Mouse (Mus musculus) CD8-positive naive resting alpha-beta T cell, adult 2 months (primary cell): ENCODE results near the gene Uggt1.
A peak's percentile ranks its signal among the peaks of the same experiment; 100 is the strongest.

Experiments used
- DNase-seq, 2 experiments: peaks; one replicate each; pipeline ENCODE4 v3.0.0; 2022; ENCODE audit warnings: low read depth in 2 of 2, low spot score in 2 of 2

Uggt1 gene

GRCm38 (mm10) chr1:36191966-36192365 is 52.6 kb downstream of the Uggt1 start:
- DNase-seq = no peak

DNA sequence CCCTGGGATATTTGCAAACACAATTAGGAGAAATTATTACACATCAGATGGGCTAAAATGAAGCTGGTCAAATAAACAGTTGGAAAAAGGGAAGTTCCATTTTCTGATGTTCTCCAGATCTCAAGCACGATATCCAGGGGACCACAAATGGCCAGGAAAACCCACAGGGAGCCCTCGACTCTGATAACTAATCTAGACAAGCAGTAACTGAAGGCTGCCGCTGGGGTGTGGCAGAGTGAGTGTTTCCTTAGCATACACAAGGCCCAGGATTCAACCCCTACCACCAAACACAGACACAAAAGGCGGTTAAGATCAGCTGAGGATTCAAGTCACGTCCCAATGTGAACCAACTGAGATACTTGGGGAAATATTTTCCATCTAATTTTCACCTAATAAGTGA is 64.5 kb downstream of the Uggt1 start:
- no peak for DNase-seq

- DNase-seq = no peak
Measured at GRCm38 (mm10) chr1:36173461-36173860, 71.1 kb downstream of the Uggt1 start.

DNA sequence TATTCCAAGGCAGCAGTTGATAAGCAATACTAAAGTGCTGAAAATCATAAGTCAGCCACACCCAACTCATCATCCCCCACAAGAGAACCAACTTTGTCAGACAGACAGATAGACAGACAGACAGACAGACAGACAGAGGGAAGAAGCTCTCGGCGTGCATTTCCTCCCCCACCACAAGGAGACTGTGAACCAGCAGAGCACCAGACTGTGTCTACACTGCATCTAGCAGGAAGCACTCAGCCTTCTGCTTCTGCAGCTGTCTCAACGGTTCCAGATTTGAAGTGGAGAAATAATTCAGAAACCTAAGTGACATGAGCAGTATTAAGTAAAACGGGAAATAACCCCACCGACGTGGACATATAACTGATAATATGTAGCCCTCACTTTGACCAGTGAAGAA is 71.6 kb downstream of the Uggt1 start:
- no peak for DNase-seq

DNA sequence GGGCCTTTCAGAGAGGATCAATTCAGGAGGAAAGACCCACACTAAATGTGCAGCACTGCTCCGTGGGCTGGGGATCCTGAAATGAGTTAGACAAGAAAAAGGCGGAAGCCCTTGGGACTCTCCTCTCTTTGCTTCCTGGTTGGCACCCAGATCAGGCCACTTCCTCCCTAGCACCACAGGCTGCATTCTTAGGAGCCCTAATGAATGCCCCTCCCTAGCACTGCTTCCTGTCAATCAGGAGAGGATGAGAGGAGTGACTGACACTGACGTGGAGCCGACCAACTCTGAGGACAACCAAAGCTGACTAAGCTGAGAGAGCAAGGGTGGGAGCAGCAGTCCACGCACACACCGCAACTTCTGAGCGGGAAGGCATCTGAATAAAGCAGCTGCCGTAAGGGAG is 81.8 kb downstream of the Uggt1 start:
- DNase-seq = no peak

DNA sequence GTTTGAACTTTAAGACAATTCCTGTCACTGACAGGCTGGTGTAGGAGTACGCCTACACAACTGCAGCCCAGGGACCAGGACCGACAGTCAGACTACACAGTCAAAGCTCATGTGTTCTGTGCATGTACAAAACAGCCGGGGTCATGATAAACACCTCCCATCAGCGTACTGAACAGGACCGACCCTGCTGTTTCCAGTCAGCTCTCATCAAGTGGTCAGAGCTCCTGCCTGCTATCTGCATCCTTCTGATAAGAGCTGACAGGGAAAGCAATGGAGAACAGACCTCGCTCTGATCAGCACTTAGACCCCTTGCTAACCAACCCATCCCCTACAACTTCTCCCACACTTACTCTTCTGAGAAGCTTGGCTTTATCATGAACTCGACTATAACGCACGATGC is 83.3 kb downstream of the Uggt1 start:
- no peak for DNase-seq

DNA sequence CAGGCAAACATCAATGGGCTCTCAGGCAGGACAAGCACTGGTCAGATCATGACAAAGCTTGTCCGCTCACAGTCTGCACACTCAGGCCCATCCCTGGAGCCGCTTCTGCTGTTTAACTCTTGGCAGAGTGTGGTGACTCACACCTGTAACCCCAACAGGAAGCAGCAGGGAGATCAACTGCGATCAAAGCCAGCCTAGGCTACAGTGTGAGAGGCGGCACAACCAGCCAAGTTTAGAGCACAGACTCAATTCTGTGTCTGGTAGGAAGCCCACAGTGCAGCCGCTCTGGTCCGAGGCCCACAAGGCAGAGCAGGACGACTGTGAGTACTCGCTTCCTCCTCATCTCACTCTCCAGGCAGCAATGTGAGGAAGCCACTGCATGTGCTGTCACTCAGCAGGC is 84.3 kb downstream of the Uggt1 start:
- peak; percentile 39 to 41 for DNase-seq

- DNase-seq = peak; percentile 48 to 72
Measured at GRCm38 (mm10) chr1:36149411-36149810, 95.1 kb downstream of the Uggt1 start.

GRCm38 (mm10) chr1:36148809-36149208 is 95.7 kb downstream of the Uggt1 start:
- DNase-seq = peak in 1 of 2 experiments; percentile 26

- DNase-seq = peak in 1 of 2 experiments; percentile 39
Measured at GRCm38 (mm10) chr1:36145050-36145449, 99.5 kb downstream of the Uggt1 start.

DNA sequence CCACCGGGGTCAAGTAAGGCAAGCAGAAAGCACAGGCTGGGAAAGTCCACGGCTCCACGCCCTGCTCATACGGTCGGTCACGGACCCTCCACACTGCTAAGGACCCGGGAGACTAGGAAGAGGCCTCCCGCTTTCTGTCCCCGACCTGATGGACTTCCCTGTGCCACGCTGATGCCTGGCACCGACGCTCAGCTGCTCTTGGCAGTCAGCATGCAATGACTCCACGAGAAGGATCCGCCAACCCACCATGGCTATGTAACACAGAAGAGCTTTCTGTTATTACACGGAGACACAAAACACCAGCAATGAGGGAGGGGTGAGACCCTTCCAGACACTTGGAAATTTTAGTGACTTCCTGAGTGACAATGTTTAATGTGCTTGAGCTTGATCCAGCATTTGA is 104.2 kb downstream of the Uggt1 start:
- DNase-seq = no peak

DNA sequence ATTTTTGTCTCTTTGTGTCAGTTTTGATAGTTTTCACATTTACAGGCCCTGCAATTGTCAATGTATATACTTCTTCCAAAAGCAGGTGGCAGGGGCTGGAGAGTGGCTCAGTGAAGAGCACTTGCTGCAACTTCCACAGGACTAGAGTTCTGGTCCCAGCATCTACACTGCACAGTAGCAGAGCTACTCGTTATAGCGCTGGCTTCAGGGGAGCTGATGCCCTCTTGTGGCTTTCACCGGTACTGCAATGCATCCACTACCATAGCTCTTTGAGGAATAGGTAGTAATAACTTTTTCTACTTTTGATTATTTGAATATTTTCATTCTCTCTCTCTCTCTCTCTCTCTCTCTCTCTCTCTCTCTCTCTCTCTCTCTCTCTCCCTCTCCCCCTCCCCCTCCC is 109.9 kb downstream of the Uggt1 start:
- peak; percentile 73 to 76 for DNase-seq

DNA sequence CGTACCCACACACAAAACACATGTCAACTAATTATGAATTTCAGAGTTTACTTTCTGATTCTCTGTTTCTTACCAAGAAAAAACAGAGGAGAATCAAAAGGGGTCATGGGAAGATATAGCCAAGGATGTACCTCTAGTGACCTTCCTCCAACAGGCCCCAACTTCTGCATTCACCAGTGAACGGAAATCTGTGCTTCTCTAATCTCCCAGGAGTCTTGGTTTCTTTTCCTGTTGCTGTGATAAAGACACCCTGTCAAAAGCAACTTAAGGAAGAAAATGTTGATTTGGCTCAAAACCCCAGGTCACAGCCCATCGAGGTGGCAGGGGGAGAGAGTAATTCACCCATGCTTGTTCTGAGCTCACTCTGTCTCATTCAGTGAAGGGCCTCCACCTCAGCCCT is 110.9 kb downstream of the Uggt1 start:
- DNase-seq = no peak

GRCm38 (mm10) chr1:36133041-36133440 is 111.5 kb downstream of the Uggt1 start:
- peak in 1 of 2 experiments; percentile 16 for DNase-seq

DNA sequence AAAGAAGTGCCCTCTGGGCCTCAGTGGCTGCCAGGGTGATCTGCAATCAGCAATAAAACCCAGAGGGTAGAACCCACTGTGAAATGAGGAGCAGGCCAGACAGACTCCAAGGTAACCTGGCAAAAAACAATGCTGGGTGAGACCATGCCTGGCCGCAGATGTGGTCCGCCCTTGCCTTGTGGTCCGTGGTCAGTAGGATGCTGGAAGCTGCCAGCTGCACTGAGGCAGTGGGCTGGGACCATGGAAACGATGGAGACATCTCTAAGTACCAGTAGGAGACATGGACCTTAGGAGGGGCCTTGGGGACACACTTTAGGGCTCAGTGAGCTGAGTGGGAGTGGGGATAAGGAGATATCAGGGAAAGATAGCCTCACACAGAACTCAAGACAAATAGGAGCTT is 112.3 kb downstream of the Uggt1 start:
- DNase-seq = no peak

DNA sequence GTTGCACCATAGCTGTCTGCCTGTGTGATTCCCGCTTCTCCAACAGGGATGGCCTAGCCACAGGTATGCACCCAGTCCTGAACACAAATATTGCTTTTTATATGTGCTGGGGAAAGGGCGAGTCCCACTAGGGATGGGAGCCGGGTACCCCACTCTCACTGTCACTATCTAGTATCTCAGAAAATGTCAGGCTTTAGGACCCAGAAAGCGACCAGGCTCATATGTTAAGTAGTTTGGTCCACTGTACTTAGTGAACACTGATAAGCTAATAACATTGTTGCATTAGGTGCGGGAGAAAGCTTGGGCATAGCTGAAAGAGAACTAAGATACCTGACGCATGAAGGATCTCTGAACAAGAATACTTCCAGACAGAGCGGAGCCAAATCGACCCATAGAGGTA is 112.8 kb downstream of the Uggt1 start:
- DNase-seq = no peak

DNA sequence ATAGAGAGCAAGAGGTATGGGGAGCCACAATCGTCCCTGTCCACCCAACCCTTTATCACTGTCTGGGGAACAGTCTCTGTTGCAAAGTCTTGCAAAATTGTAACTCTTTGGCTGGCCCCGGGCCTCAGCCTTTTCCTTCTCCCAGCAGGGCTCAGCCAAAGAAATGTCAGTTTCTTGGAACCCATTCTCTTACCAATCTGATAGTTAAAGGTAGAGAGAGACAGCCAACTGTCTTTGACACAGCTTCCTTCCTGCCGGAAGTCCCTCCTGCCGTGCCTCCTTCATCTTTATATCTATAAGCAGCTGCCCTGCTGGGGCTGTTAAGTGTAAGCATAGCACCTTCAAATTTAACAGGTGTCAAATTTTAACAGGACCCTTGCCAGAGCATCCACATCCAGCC is 113.4 kb downstream of the Uggt1 start:
- no peak for DNase-seq

GRCm38 (mm10) chr1:36130307-36131035 is 114.0 kb downstream of the Uggt1 start:
- DNase-seq = no peak

DNA sequence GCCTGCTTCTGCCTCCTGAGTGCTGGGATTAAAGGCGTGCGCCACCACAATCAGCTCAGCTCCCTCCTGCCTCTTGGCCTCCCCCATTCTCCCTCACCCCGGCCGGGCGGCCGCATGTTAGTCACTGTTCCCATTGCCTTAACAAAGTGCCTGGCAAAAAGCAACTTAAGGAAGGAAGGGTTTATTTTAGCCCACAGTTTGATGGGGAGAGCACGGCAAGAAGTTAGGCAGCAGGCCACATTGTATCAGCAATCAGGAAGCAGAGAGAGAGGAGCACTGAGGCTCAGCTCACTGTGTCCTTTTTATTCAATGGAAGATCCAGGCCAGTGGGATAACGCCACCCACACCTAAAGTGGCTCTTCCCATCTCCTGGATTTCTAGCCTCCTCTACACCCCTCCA is 114.6 kb downstream of the Uggt1 start:
- DNase-seq = no peak

DNA sequence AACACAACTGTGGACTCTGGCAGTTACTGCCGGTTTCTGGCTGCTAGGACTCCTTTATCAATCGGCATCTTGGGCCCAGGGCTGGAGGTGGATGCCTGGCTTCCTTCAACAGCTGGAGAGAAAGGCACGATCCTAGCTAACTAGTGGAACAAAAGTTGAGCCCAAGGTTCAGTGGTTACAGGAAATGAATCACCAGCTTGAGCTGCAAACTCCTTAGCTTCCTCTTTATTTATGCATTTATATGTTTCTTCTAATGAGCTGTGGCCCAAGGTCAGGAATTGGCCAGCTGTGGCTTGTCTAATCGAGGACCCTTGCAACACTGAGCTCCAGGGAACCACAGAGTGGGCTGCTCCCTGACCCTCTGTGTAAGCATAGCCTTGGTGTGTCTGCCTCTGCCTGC is 115.4 kb downstream of the Uggt1 start:
- DNase-seq = no peak

DNA sequence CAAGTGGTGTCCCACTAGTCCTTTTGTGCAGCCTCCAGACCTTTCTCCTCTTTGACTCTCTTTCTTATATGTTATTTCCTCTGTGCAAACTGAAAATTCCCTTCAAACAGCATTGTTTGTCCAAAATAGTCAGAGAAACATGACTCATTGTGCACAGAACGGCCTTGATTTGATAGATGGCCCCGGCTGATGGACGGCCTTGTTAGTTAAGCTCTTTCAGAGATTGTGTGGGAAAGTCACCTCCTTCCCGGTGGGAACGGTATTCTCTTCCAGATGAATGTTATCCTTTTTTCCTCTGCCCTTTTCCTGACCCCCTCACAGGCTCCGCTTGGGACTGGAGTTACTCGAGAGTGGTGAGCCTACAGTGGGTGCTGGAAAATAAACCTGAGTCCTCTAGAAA is 119.4 kb downstream of the Uggt1 start:
- DNase-seq = no peak

DNA sequence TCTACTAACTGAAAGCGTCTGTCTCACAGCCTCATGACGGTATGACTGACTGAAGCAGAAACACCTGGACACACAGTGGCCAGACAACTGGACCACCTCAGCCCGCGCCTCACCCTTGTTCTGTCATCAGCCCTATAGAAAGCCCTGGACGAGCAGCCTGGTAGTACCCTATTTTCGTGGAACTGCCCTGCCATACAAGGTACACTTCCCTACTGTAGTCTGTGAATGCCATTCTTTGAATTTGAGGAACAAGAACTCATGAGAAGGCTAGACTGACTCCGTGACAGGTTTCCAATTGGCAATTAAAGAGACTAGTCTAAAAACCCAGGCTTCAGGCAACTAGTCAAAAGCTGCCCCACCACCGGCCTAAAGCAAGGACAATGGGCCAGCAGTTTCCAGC is 123.3 kb downstream of the Uggt1 start:
- DNase-seq = no peak

- no peak for DNase-seq
Measured at GRCm38 (mm10) chr1:36119426-36119825, 125.1 kb downstream of the Uggt1 start.
